Mouse (Mus musculus) naive thymus-derived CD4-positive, alpha-beta T cell, adult 5 months (primary cell): ENCODE data around the gene Olfr286. TPM values are rescaled to one million over a fixed set of nuclear protein-coding genes. Genes with fewer than 3 reads are reported as not detected.

ENCODE experiments used
- polyA plus RNA-seq: library from polyadenylated mRNA; unstranded; fragments of 100-300 nt; shearing (Covaris generic); gene quantifications from one replicate; pipeline ENCODE4 v1.2.1, GENCODE M21; 2017

Gene Olfr286
- not detected for polyA plus RNA-seq

GRCm38 (mm10) chr15:98234350-98234749 lies at the start of gene Olfr286:
Olfr286 (minus strand) TSS chr15:98234450.

GRCm38 (mm10) chr15:98257193-98257592 lies 22.9 kb upstream of the Olfr286 start, which contains the start of gene H1fnt:
H1fnt (minus strand) TSS chr15:98257293.

GRCm38 (mm10) chr15:98220877-98221276 lies 13.4 kb downstream of the Olfr286 start, which contains the start of the genes Gm44579 and Olfr287:
Gm44579 (minus strand) TSS chr15:98220977.
Olfr287 (minus strand) TSS chr15:98221056.

GRCm38 (mm10) chr15:98195442-98195841 lies 38.8 kb downstream of the Olfr286 start, which contains the start of gene Olfr288:
Olfr288 (minus strand) TSS chr15:98195542.

Other genes starting within 250 kb of the Olfr286 start
- gene Col2a1, start 229.8 kb downstream of the Olfr286 start, polyA plus RNA-seq, result not detected
- 7.9 TPM for gene Pfkm, start 141.9 kb downstream of the Olfr286 start, polyA plus RNA-seq
- 27.9 TPM for gene Senp1, start 140.7 kb downstream of the Olfr286 start, polyA plus RNA-seq
- 21.2 TPM for gene Asb8, start 68.8 kb downstream of the Olfr286 start, polyA plus RNA-seq
- not detected for gene Ccdc184, start 67.3 kb downstream of the Olfr286 start, polyA plus RNA-seq
- not detected for gene Olfr288, start 38.9 kb downstream of the Olfr286 start, polyA plus RNA-seq
- not detected for gene Gm44579, start 13.5 kb downstream of the Olfr286 start, polyA plus RNA-seq
- not detected for gene Olfr287, start 13.4 kb downstream of the Olfr286 start, polyA plus RNA-seq
- not detected for gene H1fnt, start 22.8 kb upstream of the Olfr286 start, polyA plus RNA-seq
- not detected for gene Zfp641, start 61.7 kb upstream of the Olfr286 start, polyA plus RNA-seq
- not detected for gene Olfr285, start 82.9 kb upstream of the Olfr286 start, polyA plus RNA-seq
- gene Olfr284, start 106.5 kb upstream of the Olfr286 start, polyA plus RNA-seq, result not detected
- gene Olfr283, start 146.5 kb upstream of the Olfr286 start, polyA plus RNA-seq, result not detected
- not detected for gene Olfr282, start 196.8 kb upstream of the Olfr286 start, polyA plus RNA-seq
- not detected for gene Olfr281, start 218.1 kb upstream of the Olfr286 start, polyA plus RNA-seq
- gene OR5BS1P, start 235.4 kb upstream of the Olfr286 start, polyA plus RNA-seq, result not detected
- gene Lalba, start 248.3 kb upstream of the Olfr286 start, polyA plus RNA-seq, result not detected